Mouse (Mus musculus) erythroblast, embryonic 14.5 days (primary cell): Measurements from ENCODE around the gene Fbxo46. TPM values are rescaled to one million over a fixed set of nuclear protein-coding genes. Genes with fewer than 3 reads are reported as not detected.
"Not testable (repeated sequence)": the region's sequence is repeated elsewhere in the genome, so short reads cannot be mapped to it uniquely, and the experiment has no call there.

ENCODE experiments used
- H3K27me3 ChIP-seq: 2 replicates; pipeline ENCODE4 v1.6.1; 2012; ENCODE audit warnings: inconsistent platforms; ENCODE audit not compliant: control insufficient read depth
- H3K36me3 ChIP-seq: 2 replicates; pipeline ENCODE4 v1.6.1; 2012; ENCODE audit warnings: mild to moderate bottlenecking, inconsistent platforms; ENCODE audit not compliant: control insufficient read depth
- H3K4me1 ChIP-seq: 2 replicates; pipeline ENCODE4 v1.6.1; 2012; ENCODE audit warnings: inconsistent platforms; ENCODE audit not compliant: control insufficient read depth
- H3K4me3 ChIP-seq: replicated peaks from 2 replicates; pipeline ENCODE3; 2012; ENCODE audit warnings: moderate library complexity, mild to moderate bottlenecking, inconsistent platforms
- H3K9me3 ChIP-seq: 2 replicates; pipeline ENCODE4 v1.6.1; 2012; ENCODE audit warnings: low read length, inconsistent platforms, mixed read lengths; ENCODE audit not compliant: control insufficient read depth
- GATA1 ChIP-seq: IDR thresholded peaks from 2 replicates; pipeline ENCODE4 v1.6.1; 2012; ENCODE audit warnings: low read length, inconsistent platforms, mixed read lengths
- TAL1 ChIP-seq: IDR thresholded peaks from 3 replicates; pipeline ENCODE4 v1.6.1; 2012; ENCODE audit warnings: low read length, inconsistent platforms, mixed read lengths
- polyA plus RNA-seq: library from polyadenylated mRNA; stranded (reverse); fragments of >175 nt; gene quantifications from 2 replicates; pipeline ENCODE4 v1.2.3, GENCODE M21; 2012

Gene Fbxo46
- 1.9 TPM in 2 replicates for polyA plus RNA-seq

DNA sequence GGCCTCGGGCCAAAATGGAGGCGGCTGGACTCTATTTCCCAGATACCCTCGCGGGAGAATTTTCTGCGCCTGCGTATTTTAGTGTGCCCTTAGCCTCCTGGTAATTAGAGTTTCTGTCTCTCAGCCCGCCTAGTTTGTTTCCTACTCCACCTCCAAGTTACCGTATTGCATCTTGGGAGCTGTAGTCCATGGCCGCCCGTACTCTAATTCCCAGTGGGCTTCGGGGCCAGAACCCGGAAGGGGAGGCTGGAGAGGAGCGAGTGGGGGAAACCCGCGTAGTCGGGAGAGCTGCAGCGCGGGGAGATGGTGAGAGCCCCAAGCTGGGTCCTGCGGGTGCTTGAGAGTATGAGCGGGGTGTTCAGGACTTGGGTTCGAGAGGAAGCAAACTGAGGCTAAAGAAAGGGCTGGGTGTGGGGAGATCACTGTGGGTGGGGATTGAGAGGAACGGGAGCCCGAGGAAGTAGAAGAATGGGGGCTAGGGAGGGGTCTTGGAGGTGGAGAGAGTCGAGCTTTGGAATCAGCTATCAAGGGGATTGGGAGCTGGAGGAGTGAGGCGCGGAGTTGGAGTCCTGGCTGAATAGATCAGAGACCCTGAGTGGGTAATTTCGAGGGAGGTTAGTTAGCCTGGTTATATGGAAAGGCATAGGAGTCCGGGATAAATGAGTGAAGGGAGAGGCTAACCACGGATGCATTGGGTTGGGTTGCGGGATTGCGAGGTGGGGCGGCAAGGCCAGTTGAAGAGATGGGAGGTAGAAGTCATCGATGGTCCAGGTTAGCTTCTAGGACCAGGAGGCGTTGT is at the start of gene Fbxo46:
Fbxo46 (plus strand) TSS at position 229 of the 799 bp plus-strand sequence.
- Histone ChIP-seq H3K4me3 (peak within 1 kb of the TSS; percentile 77), H3K9me3 (peaks cover 13% of the 10 kb centered on the region), H3K4me1 (peaks cover 36% of the 10 kb centered on the region), H3K27me3 (peaks cover 12% of the 10 kb centered on the region), H3K36me3 (peaks cover 3% of the 10 kb centered on the region)
- TF ChIP-seq GATA1 (no peak), TAL1 (no peak)

DNA sequence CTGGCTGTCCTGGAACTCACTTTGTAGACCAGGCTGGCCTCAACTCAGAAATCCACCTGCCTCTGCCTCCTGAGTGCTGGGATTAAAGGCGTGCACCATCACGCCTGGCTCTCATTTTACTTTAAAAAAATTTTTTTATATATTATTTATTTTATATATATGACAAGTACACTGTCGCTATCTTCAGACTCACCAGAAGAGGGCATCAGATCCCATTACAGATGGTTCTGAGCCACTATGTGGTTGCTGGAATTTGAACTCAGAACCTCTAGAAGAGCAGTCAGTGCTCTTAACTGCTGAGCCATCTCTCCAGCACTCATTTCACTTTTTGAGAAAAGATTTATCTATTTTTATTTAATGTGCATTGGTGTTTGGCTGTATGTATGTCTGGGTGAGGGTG is 48.6 kb upstream of the Fbxo46 start:
- H3K4me3 ChIP-seq, H3K36me3 ChIP-seq, H3K9me3 ChIP-seq: not testable (repeated sequence)
- Histone ChIP-seq H3K4me1 (peaks cover 18% of the 10 kb centered on the region), H3K27me3 (peaks cover 17% of the 10 kb centered on the region)

DNA sequence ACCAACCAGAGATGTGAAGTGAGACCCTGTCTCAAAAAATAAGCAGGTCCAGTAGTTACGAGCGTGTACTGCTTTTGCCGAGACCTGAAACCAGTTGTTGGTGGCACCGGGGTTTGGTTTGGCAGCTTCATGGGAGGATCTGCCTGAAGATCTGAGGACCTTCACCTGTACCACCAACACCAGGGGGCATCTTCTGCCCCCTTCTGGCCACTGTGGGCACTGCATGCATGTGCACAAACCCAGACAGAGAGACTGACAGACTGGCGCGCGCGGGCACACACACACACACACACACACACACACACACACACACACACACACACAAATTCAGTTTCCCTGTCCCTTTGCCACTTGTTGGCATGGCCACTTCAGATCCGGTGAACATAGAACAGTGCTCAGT is 46.2 kb upstream of the Fbxo46 start:
- no peak for TF ChIP-seq GATA1
- no peak for TF ChIP-seq TAL1
- no peak overlapping the region for H3K4me3 ChIP-seq
- H3K9me3 ChIP-seq, result no peaks in the 10 kb centered on the region
- no peaks in the 10 kb centered on the region for H3K27me3 ChIP-seq
- peaks cover 9% of the 10 kb centered on the region for H3K36me3 ChIP-seq
- peaks cover 34% of the 10 kb centered on the region for H3K4me1 ChIP-seq

DNA sequence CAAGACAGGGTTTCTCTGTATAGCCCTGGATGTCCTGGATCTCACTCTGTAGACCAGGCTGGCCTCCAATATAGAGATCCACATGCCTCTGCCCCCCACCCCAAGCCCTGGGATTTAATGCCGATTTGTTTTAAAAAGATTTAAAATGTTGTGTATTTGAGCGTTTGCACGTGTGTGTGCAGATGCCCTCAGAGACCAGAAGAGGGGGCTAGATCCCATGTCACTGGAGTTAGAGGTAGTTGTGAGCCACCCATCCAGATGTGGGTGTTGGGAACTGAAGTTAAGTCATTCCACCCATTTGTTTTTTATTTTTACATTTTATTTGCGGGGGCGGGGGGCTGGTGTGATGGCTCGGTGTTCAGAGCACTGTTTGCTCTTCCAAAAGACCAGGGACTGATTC is 45.2 kb upstream of the Fbxo46 start:
- Histone ChIP-seq H3K4me3 (no peak overlapping the region), H3K27me3 (no peaks in the 10 kb centered on the region), H3K4me1 (peaks cover 38% of the 10 kb centered on the region), H3K9me3 (no peaks in the 10 kb centered on the region), H3K36me3 (peaks cover 18% of the 10 kb centered on the region)
- no peak for TF ChIP-seq GATA1

DNA sequence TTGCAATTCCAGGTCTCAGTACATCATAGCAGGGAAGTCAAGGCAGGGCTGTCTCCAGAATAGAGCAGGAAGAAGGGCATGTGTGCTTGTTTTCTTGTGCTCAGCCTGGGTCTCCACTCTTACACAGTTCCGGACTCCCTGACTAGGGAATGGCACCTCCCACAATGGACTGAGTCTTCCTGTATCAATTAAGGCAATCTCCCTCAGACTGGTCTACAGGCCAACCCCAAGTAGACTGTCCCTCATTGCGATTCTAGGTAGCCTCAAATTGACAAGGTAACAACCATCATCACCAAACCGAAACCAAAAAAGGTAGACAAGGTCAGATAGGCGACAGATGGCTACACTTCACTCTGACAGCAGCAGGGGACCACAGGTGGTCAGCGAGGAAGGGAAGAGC is 44.4 kb upstream of the Fbxo46 start:
- Histone ChIP-seq H3K4me3 (peak overlapping the region; percentile 83), H3K36me3 (peaks cover 25% of the 10 kb centered on the region), H3K4me1 (peaks cover 38% of the 10 kb centered on the region), H3K27me3 (no peaks in the 10 kb centered on the region), H3K9me3 (no peaks in the 10 kb centered on the region)
- TF ChIP-seq TAL1 (no peak), GATA1 (no peak)

DNA sequence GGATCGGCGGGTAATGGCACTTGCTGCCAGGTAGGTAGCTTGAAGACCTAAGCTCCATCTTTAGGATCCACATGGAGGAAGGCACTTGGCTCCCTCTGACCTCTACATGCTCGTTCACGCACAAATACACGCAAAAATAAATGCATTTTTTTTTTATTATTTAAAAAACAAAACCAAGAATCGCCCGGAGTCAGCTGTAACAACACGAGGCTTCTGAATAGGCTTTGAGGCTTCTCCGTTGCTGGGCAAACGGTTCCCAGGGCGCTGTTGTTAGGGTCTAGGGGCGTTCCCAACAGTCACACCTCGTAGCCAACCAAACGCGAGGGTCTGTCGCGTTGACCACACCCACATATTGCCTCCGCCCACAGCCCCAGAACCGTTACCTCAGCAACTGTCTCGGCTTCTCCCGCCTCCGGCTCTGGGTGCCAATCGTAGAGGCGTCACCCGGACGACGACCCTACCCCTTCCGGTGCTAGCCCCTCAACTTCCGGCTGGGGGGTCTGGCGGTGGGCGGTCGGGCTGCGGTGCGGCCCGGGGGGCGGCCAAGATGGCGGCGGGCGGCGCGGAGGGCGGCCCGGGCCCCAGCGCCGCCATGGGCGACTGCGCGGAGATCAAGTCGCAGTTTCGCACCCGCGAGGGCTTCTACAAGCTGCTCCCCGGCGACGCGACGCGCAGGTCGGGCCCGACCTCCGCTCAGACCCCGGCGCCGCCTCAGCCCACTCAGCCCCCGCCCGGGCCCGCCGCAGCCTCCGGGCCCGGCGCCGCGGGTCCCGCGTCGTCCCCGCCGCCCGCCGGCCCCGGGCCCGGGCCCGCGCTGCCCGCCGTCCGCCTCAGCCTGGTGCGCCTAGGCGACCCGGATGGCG is 43.7 kb upstream of the Fbxo46 start, which contains the start of gene Dmwd:
Dmwd (plus strand) TSS at position 505 of the 863 bp plus-strand sequence.
- H3K4me3 ChIP-seq, result peak within 1 kb of the TSS; percentile 83
- no peak for TF ChIP-seq TAL1
- no peak for TF ChIP-seq GATA1
- H3K27me3 ChIP-seq, result no peaks in the 10 kb centered on the region
- H3K36me3 ChIP-seq, result peaks cover 33% of the 10 kb centered on the region
- H3K4me1 ChIP-seq, result peaks cover 38% of the 10 kb centered on the region
- H3K9me3 ChIP-seq, result no peaks in the 10 kb centered on the region

DNA sequence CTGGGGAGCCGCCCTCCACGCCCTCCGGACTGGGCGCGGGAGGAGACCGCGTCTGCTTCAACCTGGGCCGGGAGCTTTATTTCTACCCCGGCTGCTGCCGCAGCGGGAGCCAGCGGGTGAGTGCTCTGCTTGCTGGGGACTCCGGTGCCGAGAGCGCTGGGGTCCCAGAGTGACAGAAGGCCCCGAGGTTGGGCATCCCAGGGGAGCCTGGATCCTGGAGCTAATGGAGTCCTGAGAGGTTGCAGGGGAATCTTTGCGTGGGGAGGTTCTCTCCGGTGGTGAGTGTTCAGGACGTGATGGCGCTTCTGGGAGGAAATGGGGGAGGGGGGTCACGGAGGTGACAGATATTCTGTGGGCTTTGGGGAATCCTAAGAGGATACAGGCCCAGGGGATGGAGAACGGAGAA is 43.1 kb upstream of the Fbxo46 start:
- TF ChIP-seq TAL1 (no peak), GATA1 (no peak)
- no peaks in the 10 kb centered on the region for H3K27me3 ChIP-seq

DNA sequence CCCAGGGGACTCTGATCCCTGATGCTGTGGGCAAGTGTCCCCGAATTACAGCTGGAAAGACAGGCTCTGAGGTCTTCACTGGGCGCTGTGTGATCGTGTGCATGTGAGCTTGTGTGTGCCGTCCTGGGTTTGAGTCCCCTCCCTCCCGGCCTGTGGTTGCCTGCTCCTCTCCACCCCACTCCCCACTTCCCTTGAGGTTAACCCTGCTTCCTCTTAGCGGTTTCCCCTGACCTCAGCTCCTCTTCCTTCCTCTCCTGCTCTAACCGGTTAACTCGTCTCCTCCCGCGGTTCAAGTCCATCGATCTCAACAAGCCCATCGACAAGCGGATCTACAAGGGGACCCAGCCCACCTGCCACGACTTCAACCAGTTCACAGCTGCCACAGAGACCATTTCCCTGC is 41.9 kb upstream of the Fbxo46 start:
- TF ChIP-seq GATA1, result no peak
- Histone ChIP-seq H3K27me3 (no peaks in the 10 kb centered on the region), H3K4me1 (peaks cover 38% of the 10 kb centered on the region), H3K4me3 (peak overlapping the region; percentile 19), H3K9me3 (no peaks in the 10 kb centered on the region), H3K36me3 (peaks cover 51% of the 10 kb centered on the region)

More for the DNA sequence above, 43.1 kb upstream of the Fbxo46 start:
- H3K9me3 ChIP-seq, result no peaks in the 10 kb centered on the region
- peaks cover 39% of the 10 kb centered on the region for H3K36me3 ChIP-seq
- H3K4me3 ChIP-seq, result peak overlapping the region; percentile 83
- peaks cover 38% of the 10 kb centered on the region for H3K4me1 ChIP-seq

DNA sequence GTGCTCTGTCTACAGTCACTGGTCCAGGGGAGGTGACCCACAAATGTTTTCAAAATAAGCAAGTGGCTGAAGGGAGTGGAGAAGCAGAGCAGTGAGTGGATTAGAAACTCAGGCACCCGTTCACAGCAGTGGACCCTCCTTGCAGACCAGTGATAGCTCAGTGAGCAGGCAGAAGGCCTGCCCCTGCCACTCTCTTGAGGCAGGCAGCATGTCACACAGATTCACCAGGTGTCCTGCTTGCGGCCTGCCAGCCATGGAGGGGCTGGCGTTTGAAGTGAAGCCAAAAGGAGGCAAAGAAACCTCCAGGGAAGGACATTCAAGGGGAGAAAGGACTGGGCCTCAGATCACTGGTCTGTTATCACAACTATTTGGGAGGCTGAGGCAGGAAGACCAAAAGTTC is 40.9 kb upstream of the Fbxo46 start:
- no peak overlapping the region for H3K4me3 ChIP-seq
- H3K4me1 ChIP-seq, result peaks cover 39% of the 10 kb centered on the region
- H3K36me3 ChIP-seq, result peaks cover 53% of the 10 kb centered on the region
- H3K27me3 ChIP-seq, result no peaks in the 10 kb centered on the region
- no peaks in the 10 kb centered on the region for H3K9me3 ChIP-seq
- TF ChIP-seq GATA1 (no peak), TAL1 (no peak)
